In the genomic region with DNA sequence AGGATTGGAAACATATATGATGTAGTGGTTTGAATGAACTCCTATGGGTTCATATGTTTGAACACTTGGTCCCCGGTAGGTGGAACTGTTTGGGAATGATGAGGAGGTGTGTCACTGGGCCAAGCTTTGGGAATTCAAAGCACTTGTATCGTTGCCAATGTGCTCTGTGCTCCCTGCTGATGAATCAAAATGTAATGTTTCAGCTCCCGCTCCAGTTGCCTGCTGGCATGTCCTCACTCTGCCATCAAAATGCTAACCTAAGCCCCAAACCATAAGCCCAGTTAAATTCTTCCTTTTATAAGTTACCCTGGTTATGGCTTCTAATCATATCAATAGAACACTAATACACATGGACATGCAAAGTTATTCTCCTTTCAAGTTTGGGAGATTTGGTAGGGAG, we compare ENCODE assay signal across 28 mouse cellular contexts. TPM values are rescaled to one million over a fixed set of nuclear protein-coding genes. Genes with fewer than 3 reads are reported as not detected.
"Had no signal": no experiment of that assay in that cellular context is flagged by ENCODE, and none has a peak within 500 bp of the region (broad histone marks: within the 10 kb centered on the region; RNA-seq: fewer than 3 reads in every experiment).

No protein-coding gene starts in this region.

- H3K36me3 ChIP-seq: heart, embryonic 10.5 days; heart, embryonic 12.5 days; hindbrain, embryonic 10.5 days; hindbrain, embryonic 12.5 days; kidney, embryonic 15.5 days; limb, embryonic 13.5 days; limb, embryonic 15.5 days; liver, embryonic 12.5 days had no signal

- H3K4me3 ChIP-seq: heart, embryonic 10.5 days; heart, embryonic 12.5 days; hindbrain, embryonic 10.5 days; hindbrain, embryonic 12.5 days; kidney, embryonic 15.5 days; limb, embryonic 13.5 days; limb, embryonic 15.5 days; liver, embryonic 12.5 days had no signal

- ATAC-seq: hindbrain, embryonic 16.5 days; intestine, embryonic 16.5 days; liver, embryonic 12.5 days had no signal

- H3K27me3 ChIP-seq: heart, embryonic 12.5 days; hindbrain, embryonic 12.5 days; kidney, embryonic 15.5 days; limb, embryonic 13.5 days; limb, embryonic 15.5 days; liver, embryonic 12.5 days had no signal

- DNase-seq: gastrocnemius, postnatal 10 days; gastrocnemius, postnatal 25 days; heart, adult 18-20 months; heart, postnatal 10 days; heart, postnatal 4 days; kidney, adult 11 months; kidney, adult 2 months; kidney, adult 9 months; kidney, postnatal 14 days; kidney, postnatal 36 days; layer of hippocampus, adult 9-11 months; layer of hippocampus, postnatal 36 days; left cerebral cortex, postnatal 4 days had no signal

- H3K4me1 ChIP-seq: heart, embryonic 10.5 days; heart, embryonic 12.5 days; hindbrain, embryonic 10.5 days; hindbrain, embryonic 12.5 days; kidney, embryonic 15.5 days; limb, embryonic 13.5 days; limb, embryonic 15.5 days; liver, embryonic 12.5 days had no signal

- H3K27ac ChIP-seq: heart, embryonic 10.5 days; hindbrain, embryonic 10.5 days; hindbrain, embryonic 12.5 days; hindbrain, embryonic 14.5 days; kidney, embryonic 15.5 days; kidney, postnatal 0 days; limb, embryonic 13.5 days; limb, embryonic 15.5 days; liver, embryonic 12.5 days; liver, embryonic 14.5 days had no signal

- H3K4me2 ChIP-seq: heart, embryonic 12.5 days; hindbrain, embryonic 12.5 days; hindbrain, embryonic 14.5 days; kidney, embryonic 15.5 days; limb, embryonic 13.5 days; limb, embryonic 15.5 days; liver, embryonic 12.5 days had no signal

- H3K9me3 ChIP-seq: heart, embryonic 10.5 days; heart, embryonic 12.5 days; hindbrain, embryonic 10.5 days; hindbrain, embryonic 12.5 days; kidney, embryonic 15.5 days; limb, embryonic 13.5 days; limb, embryonic 15.5 days; liver, embryonic 12.5 days had no signal

- H3K9ac ChIP-seq: heart, embryonic 12.5 days; hindbrain, embryonic 12.5 days; hindbrain, embryonic 14.5 days; kidney, embryonic 15.5 days; limb, embryonic 13.5 days; limb, embryonic 15.5 days; liver, embryonic 12.5 days; liver, embryonic 14.5 days had no signal

RNA-seq across cellular contexts. Expression of a gene that starts 24.6 kb away (rescaled TPM):
- total RNA-seq: granulocyte monocyte progenitor cell, adult 5-6 weeks had no signal
- polyA plus RNA-seq: liver, adult 2 months had no signal
